Mouse (Mus musculus): ENCODE measurements at regions not wholly inside any gene's neighbourhood (a gene's known extent, or its start where the extent isn't known, plus 50 kb on each side); places are given as distances from the start of the nearest gene placed in this dataset.

GRCm38 (mm10) chr11:41852813-41853212 is 147.8 kb downstream of the Gabrg2 start:
- DNase-seq: no peak

DNA sequence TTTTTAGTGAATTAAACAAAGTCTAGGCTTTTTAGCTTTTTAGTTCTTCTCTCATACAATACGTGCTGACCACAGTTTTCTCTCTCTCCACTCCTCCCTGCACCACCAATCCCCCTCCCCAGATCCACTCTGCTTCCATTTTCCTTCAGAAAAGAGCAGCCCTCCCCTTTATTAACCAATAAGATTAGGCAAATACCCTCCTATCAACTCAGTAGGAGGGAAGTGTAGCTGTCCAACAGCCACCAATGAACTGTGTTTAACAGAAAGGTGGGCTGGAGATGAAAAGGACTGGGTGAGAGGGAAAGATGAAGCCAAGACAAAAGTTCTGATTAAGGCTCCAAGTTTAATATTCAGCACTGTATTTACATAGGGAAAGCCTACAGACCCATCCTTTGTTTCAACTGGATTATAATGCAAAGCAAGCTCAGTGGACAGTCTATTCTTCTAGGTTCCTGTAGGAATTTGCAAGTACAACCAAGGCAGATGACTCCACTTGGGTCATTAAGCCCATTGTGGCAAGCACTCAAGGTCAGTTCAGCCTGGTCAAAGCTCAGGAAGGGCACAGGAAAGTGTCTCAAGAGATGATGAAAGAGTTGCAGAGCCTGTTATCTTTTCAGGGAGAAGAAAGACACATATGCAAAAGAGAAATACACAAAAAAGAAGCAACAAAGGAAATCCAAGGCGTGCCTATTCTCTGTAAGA is 174.5 kb downstream of the Gabrg2 start:
- no peak for DNase-seq

DNA sequence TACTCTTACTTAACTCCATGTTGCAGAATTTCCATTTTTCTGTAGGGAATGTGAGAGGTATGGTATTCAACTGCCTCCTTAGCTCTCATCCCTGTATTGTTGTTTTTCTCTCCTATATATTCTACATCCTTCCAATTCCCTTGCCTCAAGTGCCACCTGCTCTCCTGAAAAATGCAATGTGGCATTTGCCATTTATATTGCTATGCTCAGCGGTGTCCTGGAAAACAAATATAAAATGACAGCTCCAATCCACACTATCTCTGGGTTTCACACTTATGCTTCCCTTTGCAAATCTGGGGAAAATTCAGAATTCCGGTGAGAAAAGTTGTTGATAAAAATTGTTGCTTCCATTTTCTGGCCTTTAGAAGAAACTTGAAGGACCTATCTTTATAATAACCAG is 182.6 kb downstream of the Gabrg2 start:
- DNase-seq: peak; percentile 31

GRCm38 (mm10) chr11:41812996-41813395 is 187.7 kb downstream of the Gabrg2 start:
- DNase-seq: no peak

DNA sequence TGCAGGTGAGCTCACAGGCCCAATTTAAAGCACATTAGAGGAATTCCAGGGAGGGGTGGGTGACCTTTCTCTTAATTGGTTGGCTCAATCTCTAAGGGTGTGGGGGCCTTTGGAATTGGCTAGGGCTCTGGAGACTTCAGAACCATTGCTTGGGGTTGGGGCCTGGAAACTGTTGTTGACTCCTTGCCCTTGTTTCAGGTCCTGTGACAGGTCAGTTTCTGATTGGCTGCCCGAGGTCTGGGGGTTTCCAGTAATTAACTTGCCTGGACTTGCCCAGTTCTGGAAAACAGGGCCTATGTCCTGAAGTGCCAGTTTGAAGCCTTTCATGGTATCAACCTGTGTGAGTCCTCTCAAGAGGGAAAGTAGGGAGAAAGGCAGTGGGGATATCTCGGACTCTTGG is 191.8 kb downstream of the Gabrg2 start:
- no peak for DNase-seq

GRCm38 (mm10) chr11:41792206-41792605 is 208.5 kb downstream of the Gabrg2 start:
- DNase-seq: no peak

Measured in right cerebral cortex, adult 18-20 months (tissue).